Mouse (Mus musculus): ENCODE measurements around the gene Khsrp.

DNA sequence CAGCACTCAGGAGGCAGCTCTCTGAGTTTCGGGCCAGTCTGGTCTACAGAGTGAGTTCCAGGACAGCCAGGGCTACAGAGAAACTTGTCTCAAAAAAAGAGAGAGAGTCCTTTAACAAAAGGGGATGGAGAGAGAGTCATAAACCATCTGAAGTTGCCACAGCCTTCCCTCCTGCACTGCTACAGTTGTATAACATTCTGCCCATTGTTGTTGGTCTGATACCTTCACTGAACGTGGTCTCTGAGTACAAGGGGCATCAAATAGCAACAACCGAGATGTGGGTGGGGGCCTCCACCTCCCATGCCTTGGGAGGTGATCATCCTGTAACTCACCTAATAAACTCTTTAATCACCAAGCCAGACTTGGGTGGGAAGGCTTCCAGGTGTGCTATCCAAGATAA is 45.7 kb downstream of the Khsrp start:
- TF ChIP-seq CTCF (IDR thresholded peaks at IDR 0.05; ENCODE audit: low read depth, low read length), result no peak
- TF ChIP-seq POLR2A (IDR thresholded peaks at IDR 0.05; ENCODE audit: extremely low read depth, insufficient read depth, low read length), result no peak
